Mouse (Mus musculus) cerebellum, adult 9-11 months (tissue): ENCODE data around the gene Cep55.

Experiments used
- DNase-seq: peaks from one replicate; pipeline ENCODE4 v3.0.0; 2022

Gene Cep55

DNA sequence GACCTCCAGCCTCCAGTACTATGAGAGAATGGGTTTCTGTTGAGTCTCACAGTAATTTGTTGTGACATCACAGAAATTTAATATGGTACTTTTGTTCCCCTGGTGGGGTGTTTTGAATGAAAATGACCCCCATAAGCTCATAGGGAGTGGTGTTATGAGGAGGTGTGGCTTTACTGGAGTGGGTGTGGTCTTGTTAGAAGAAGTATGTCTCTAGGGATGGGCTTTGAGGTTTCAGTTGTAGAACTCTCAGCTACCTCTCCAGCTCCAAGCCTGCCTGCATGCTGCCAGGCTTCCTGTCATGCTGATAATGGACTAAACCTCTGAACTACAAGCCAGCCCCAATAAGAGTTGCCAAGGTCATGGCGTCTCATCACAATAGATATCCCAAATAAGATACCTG lies 5.1 kb upstream of the Cep55 start:
- DNase-seq = no peak

DNA sequence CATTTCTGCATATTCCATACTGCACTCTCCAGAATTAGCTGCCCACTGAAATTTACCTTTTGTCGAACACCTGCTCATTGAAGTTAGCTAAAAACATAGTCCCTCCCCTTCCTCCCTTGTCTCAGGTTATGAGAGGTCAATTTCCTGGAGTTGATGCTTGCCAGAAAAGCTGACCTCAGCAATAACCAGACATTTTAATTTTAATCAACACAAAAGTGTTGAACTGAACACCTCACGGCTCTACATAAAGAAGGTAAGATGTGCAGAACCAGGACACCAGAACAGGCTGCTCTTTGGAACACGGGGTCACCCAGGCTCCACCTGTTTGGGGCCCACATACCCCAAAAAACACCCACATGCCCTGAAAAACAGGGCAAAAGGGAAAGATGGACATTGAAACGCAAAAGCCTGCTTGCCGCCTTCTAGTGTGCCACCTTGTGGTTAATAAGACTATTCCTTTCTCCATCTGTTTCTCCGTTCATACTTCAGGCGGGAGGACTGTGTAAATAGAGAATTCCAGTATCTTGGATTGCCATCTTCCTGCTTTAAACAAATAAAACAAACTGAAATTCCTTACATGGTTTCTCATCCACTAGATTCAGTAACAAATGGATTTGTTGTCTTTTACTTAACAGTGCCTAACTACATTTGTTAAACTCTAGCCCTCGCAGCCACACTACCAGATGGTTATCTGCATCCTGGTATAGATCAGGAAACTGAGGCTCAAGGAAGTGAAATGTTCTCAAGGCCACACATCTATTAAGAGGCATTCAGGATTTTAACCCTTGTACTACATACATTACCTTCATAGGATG lies 1.4 kb upstream of the Cep55 start:
- peak; percentile 39 for DNase-seq

DNA sequence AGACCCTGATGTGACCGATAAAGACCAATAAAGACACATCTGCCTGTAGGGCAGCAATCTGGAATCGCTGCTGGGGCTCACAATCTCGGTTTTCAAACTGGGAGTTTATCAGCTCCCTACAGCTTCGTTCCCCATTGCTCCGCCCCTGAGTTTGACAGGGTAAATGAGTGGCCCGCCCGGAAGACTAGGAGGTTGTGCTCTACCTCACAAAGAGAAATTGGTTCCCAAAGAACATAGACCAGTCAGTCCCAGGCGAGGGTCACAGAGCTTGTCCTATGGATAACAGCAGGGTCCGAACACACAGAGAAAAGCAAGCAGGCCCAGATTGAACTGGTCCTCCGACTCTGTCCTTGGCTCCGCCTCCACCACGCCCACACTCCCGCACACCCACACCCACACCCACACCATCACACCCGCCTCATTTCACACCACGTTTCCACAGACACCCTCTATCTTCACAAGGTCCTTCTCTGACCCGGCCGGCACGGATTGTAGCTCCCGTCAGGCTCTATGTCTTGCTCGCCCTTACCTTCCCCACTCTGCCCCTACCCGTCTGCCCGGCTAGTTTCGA lies 577 bp upstream of the Cep55 start:
- DNase-seq = no peak

DNA sequence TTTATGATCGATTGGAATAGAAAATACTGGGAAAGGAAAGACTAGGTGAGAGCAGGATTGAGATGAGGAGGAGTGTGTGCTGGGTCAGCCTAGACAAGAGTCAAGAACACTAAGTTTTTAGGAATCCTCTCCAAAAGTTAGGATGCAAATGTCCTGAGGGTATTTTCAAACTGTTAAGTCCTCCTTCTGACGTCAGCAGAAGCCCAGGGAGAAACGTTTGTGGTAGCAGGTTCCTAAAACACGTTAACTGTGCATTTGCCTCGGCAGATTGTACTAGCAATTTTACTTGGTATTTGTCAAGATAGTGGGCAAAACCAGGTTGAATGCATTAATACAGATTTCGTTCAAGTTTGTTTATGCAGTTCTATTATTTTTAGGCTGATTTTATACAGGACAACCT lies 987 bp downstream of the Cep55 start:
- no peak for DNase-seq

DNA sequence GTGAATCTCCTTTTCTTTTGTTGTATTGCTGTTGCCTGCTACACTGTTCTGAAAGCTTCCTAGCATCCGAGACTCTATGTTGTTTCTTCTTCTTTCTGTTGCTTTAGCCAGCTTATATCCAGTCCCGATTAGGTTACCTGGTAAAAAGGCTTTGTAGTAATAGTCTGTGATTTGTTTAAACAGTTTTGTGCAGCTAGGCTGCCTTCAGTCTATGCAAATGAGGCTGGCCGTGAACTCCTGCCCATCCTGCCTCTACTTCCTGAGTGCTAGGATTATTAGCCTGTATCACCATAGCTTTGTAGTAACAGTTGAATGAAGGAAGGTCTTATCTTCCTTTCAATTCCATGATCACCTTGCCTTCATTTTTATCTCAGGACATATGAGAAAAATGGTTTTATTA lies 1.5 kb downstream of the Cep55 start:
- no peak for DNase-seq

DNA sequence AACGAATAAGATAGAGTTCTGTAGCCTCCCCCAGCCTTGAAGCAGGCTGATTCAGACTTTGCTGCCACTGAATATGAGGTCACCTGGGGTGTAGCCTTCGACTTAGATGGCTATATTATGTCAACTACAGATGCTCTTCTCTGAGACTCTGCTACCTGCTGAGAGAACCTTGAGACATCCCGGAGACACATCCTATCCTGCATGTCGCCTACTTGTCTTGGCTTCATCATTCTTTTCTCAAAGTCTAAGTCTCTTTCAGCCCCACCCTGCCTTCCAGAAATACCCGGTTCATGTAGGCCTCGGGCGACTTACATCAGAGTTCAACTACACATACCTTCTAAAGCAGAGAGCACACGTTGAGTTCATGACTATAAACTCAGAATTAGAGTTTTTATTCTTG lies 2.1 kb downstream of the Cep55 start:
- no peak for DNase-seq

DNA sequence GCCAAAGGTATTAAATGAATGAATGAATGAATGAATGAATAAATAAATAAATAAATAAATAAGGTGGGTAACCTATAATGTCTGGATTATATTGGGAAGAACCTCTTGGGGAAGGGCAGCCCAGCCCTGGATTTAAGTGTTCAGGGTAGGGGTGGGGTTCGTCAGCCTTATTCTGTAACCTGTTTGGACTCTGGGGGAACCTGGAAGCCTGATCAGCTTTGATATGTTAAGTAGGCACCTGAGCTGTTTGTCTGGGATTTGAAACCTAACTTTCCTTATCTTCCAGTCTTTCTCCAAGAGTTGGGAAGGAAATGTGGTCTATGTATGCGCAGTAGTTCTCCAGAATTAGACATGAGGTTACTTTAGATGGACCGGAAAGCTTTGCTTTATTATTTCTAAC lies 8.4 kb downstream of the Cep55 start:
- no peak for DNase-seq

DNA sequence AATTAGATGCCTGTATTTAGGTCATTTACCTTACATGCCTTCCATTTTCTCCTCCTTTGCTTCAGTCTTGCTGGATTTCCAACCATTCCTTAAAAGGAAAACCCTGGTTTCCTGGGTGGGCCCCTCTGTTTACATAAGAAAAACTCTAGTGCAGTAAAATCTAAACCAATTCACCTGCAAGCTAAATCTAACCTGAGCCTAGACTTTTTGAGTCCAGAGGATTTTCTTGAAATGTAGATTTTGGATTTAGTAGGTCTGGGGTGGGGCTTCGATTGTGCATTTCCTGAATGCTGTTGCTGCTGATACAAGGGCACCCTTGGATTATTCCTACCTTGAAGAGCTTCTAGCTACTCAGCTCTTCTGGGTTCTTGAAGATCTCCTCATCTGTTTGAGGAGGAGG lies 9.2 kb downstream of the Cep55 start:
- DNase-seq = no peak

DNA sequence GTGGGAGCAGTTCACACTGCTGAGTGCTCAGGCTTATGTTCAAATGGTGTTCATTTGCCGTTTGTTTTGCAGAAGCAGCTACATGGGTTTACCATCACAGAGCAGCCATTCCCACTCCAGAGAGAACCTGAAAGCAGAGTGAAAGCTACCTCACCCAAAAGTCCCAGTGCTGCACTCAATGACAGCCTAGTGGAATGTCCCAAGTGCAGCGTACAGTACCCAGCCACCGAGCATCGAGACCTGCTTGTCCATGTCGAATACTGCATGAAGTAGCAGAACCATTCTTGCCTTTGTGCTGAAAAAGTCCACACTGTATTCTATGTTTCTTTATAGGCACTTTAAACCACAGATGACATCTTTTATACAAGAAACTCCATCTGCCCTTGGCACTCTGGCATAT lies 18.4 kb downstream of the Cep55 start:
- no peak for DNase-seq

DNA sequence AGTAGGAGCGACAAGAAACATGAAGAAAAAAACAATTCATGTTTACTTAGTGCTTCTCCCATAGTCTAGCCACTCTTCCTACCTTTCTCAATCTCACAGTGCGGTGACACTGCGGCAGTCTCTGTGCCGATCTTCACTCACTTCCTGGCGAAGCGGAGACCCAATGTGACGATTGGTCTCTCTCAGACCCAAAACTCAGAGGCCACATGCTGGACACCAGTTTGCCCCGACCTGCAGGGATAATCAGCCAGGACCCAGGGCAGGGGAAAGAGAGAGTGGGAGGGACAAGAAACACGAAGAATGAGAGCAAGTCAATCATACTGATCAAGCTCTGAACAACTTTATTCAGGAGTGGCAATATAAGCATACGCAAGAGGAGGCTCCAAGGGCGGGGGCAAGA lies 20.2 kb downstream of the Cep55 start:
- no peak for DNase-seq

DNA sequence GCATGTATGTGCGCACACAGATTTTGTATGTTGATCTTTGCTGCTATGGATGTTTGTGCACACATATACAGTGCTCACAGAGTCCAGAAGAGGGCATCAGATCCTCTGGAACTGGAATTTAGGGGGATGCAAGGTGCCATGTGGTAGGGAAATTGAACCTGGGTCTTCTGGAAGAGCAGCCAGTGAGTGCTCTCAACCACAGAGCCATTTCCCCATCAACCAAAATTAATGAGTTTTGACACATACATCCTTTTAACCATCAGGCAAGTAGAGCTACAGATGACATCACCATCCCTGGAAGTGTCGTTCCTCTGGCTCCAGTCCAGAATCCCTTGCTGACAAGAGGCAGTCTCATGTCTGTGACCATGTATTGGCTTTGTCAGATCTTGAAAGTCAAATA lies 21.4 kb downstream of the Cep55 start:
- DNase-seq = no peak

DNA sequence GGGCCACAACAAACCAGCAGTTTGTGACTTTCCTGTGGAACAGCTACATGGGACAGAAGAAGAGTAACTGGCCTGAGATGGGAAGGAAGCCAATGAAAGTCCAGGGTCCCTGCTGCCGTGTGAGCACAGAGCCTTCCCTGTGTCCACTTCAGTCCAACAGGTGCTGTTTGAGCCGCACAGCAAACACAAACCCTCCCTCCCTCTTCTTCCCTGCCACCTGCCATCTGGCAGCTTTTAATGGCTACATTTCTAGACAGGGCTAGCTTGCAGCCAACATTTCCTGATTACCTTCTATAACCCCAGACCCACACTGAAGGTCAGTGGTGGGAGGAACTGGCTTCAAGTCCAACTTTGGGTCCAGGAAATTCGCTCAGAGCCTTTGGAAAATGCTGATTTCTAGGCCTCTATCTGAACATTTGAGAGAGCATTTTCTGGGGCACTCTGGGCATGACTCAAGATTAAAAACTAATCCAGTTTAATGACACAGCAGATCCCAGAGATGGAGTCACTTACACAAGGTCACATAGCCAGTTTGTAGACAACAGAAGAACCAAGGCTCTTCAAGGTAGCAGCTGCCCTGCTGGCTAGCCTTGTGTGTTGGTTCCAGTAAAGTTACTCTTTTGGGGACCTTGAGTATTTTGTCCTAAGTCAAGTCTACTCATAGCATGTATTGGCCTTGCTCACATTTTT lies 23.2 kb downstream of the Cep55 start:
- peak; percentile 13 for DNase-seq

DNA sequence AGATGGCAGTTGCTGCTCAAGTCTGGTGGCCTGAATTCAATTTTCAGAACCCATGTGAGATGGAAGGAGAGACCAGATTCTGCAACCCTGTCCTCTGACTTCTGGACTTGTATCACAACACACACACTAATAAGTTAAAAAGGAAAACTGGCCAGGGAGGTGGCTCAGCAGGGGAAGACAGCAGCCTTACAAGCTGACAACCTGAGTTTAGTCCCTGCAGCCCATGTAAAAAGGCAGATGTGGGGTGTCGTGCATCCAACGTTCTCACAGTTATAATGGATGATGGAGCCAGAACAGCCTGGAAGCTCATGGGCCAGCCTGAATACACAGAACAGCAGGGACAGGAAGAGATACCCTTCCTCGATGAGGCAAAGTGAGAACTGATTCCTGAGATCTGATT lies 26.6 kb downstream of the Cep55 start:
- DNase-seq = no peak

DNA sequence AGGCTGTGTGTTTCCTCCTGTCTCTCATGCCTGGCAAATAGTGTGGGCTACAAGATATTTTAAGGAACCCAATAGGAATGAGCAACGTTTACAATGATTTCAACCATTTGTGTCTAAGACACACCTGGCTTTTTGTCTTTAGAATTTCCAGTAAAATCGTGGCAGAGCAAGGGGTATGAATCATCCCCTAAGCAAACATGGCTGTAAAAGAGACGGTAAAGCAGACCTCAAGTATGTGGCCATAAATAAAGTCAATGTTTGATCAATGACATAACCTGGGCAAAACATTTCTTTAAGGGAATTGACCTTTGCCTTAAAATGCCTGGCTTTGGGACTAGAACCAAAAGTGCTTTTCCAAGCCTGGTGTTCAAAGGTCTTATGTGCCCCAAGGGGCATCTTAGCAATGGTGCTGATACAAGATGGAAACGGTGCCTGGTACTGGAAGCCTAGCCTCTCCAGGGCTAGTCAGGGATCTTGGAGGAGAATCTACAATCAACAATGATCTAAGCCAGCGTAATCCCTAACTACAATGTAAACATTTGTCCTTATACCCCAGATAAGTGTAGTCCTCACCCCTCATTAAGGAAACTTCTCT lies 28.2 kb downstream of the Cep55 start:
- no peak for DNase-seq

DNA sequence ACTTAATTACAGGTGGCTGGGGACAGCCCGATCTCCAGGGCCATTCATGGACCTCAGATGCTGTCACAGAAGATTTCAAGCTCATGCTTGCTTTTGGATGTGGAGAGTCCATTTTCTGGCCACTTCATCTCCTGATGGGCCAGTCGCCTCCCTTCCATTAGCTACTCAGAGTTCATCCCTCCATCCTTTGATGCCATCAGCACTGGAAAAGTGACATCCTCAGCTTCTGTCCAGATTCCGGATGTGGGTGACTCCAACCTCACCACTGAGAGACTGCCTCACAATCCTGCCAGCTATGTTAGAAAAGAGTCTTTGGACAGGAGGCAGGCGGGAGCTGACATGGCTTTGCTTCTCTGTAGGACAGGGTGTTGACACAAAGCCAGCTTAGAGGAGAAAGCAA lies 31.0 kb downstream of the Cep55 start:
- DNase-seq = no peak

DNA sequence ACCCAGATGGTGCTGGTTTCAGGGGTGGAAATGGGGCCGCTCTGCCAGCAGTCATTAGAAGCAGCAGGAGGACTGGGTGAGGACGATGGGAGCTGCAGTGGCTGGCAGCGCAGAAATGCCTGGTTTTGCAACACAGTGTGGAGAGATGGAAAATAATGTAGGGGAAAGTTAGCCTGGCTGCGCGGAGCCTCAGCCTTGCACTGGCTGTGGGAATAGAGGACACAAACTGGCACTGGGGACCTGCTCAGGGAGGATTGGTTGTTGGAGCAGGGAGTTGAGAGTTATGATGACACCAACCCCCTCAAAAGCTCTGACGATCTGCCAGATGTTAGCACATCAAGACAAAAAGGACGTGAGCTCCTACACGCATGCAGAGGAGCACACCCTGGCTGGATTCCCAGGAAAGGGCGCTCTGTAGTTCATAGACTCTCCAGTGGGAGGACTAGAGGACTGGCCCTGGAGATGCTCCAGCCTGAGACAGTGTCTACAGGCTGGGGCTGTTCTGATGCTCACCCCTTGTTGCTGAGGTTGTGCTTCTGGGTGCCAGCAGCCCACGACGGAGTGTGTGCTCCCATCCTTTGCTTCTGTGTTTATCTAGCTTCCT lies 32.2 kb downstream of the Cep55 start:
- no peak for DNase-seq

DNA sequence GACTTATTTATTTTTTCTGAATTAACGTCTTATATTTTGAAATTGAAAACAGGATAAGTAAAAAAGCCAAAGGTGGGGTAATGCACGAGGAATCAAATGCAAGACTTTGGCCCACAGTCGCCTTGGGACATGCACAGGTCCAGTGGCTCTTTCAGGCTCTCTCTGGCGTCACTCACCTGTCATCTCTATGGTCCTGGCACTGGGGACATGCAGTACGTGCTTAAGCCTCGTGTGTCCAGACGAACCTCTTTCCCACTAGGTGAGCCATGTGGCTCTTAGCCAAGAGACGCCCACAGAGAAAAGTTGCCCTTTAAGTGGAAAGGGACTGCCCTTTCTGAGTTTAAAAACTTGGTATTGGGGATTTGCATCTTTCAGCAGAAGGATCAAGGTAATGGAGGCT lies 34.5 kb downstream of the Cep55 start:
- DNase-seq = no peak

DNA sequence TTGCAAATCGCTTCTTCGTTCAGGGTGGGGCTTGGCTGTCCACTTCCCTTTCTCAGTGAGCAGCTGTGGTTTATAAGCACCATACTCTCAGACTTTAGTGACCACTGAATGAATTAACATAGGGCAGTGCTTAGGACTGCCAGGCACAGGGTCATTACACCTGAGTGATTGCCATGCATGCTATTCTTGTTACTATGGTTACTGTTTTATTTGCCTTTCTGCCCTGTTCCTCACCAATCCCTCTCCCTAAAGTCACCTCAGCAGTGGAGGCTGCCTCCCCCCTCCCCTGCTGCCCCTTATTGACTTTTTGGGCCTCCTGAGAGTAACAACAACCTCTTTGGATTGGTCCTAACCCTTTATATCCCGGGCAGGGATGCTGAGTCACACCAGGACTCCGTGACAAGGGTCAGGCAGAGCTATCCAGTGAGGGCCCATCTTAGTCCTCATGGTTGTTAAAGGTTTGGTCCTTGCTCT lies 36.7 kb downstream of the Cep55 start:
- no peak for DNase-seq

DNA sequence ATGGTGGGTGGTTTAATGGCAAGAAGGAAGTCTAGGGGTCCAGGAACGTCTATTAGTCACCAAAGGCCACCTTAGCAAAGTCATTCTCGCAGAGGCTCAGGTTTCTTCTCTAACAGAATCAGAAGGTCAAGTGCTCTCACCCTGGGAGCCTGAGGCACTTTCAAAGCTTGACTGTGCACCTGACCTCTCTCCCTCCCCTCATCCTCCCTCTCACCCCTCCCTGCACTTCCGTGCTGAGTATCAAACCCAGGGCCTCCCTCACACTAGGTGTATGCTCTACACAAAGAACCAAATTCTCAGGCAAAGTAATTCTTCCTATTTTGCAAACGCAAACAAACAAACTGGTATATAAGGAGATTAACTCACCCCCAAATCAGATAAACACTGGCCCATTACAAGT lies 41.4 kb downstream of the Cep55 start:
- no peak for DNase-seq

DNA sequence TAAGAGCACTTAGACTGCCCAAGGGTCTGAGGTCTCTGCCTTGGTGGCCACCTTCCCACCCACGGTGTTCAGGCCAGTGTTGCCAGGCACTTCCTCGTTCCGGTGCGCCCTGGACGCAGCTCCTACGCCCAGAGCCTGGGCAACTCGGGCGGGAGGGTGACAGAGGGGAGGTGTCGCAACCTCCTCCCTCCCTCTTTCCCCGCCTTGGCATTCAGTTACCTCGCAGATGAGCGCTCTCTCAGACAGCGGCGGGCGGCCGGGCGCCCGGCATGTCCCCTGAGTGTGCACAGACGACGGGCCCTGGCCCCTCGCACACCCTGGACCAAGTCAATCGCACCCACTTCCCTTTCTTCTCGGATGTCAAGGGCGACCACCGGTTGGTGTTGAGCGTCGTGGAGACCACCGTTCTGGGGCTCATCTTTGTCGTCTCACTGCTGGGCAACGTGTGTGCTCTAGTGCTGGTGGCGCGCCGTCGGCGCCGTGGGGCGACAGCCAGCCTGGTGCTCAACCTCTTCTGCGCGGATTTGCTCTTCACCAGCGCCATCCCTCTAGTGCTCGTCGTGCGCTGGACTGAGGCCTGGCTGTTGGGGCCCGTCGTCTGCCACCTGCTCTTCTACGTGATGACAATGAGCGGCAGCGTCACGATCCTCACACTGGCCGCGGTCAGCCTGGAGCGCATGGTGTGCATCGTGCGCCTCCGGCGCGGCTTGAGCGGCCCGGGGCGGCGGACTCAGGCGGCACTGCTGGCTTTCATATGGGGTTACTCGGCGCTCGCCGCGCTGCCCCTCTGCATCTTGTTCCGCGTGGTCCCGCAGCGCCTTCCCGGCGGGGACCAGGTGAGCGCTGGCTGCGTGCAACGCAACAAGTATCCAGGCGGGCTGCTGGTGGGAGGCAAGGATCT lies 42.3 kb downstream of the Cep55 start, which contains the start of gene Ffar4:
Gene Ffar4, plus strand, starts transcription at position 214 of the 901 bp plus-strand sequence.
- no peak for DNase-seq

DNA sequence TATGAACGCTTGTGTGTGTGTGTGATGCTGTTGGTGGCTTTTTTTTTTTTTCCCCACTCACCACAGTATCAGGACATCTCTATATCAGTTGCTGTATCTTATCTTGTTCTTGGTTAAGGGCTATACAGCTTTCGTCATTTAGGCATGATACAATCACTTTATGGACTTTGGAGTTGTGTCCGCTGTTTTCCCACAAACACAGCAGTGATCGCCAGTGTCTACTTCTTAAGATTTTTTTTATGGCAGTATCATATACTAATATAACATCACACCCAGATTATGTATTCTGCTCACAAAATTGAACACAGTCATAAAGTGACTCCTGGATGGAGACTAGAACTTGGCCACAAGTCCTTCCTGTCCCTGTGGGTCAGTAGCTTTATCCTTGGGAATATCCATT lies 53.1 kb downstream of the Cep55 start:
- no peak for DNase-seq
